Mouse (Mus musculus) MN1 (cell line): ENCODE measurements around the gene Trim30c.
"Not testable (repeated sequence)": the region's sequence is repeated elsewhere in the genome, so short reads cannot be mapped to it uniquely, and the experiment has no call there.

ENCODE experiments used
- DNase-seq: peaks from one replicate; pipeline ENCODE4 v3.0.0-alpha.2; 2016; ENCODE audit warnings: low spot score

The Trim30c gene

DNA sequence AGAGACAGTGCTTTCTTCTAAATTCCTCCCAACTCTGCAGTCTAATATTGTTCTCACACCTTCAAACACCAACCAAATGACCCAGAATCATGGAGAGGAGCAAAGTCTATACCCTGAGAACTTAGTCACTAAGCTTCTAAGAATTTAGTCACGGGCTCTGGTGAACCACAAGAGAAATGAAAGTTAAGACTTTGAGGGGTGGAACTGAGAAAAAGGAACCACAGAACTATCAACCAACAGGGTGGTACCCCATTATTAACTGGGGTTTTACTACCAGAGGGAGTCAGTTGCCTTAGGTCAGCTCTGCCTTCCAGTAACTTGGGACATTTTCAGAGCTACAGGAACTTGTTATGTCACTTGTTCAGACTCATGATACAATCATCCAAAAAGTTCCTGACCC is at the start of gene Trim30c:
TSS of gene Trim30c (minus strand) at position 140 of the 400 bp plus-strand sequence.
- no peak for DNase-seq

DNA sequence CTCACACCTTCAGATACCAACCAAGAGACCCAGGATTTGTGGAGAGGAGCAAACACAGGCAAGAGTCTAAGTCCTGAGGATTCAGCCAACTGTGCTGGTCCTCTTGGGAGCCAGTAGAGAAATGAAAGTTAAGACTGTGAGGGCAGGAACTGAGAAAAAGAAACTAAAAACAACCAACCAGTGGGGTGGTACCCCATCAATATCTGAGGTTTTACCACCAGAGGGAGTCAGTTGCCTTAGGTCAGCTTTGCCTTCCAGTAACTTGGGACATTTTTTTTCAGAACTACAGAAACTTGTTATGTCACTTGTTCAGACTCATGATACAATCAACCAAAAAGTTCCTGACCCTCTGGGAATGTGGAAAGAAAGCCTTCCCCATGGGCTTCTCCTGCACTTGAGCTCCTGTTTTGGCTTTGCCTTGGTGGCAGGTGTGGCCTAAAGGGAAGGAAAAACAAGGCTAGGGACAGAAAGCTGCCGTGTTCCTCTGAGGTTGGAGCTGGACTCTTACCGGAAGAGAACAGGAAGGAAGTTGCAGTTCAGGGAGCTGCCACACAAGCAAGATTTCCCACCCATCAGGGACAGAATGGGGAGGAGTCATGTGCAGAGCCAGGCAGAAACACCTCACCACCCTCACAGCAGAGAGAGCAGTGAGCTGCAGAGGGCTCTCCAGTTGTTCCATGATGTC is 45.5 kb upstream of the Trim30c start:
- DNase-seq: no peak

DNA sequence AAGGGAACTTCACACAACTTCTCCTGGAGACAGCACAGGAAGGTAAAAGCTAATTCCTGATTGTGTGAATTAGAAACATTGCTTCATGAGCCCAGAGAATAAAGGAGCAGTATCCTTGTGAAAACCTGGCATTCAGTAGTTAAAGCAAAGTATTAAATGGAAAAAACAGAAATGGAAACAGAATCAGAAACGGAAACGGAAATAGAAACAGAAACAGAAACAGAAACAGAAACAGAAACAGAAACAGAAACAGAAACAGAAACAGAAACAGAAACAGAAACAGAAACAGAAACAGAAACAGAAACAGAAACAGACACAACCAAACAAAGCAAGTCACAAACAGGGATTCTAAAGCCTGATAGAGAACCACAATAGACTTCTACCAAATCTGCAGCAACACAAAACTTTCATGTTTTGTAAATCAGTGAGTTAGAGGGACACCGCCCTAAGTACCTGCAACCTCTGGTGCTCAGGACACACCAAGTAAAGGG is 3.9 kb upstream of the Trim30c start:
- no peak for DNase-seq

GRCm38 (mm10) chr7:104401140-104401539 is 503 bp upstream of the Trim30c start:
- no peak for DNase-seq

DNA sequence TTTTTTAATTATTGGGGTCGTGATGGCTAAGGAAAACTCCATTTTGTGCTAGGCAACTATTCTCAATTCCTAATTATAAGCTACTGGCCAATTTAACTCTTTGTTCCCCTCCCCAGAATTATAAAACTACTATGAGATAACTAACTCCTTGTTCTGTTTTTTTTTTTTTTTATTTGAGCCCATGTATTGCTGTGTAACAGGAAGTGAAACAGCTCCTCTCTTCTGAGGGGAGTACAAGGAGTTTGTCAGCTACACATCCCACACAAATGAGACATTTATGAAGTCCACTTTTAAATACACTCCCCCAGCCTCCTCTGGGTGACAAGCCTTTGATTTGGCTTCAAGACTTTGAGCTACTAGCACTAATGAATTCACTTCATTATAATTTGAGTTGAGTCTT is 2.1 kb downstream of the Trim30c start:
- no peak for DNase-seq

DNA sequence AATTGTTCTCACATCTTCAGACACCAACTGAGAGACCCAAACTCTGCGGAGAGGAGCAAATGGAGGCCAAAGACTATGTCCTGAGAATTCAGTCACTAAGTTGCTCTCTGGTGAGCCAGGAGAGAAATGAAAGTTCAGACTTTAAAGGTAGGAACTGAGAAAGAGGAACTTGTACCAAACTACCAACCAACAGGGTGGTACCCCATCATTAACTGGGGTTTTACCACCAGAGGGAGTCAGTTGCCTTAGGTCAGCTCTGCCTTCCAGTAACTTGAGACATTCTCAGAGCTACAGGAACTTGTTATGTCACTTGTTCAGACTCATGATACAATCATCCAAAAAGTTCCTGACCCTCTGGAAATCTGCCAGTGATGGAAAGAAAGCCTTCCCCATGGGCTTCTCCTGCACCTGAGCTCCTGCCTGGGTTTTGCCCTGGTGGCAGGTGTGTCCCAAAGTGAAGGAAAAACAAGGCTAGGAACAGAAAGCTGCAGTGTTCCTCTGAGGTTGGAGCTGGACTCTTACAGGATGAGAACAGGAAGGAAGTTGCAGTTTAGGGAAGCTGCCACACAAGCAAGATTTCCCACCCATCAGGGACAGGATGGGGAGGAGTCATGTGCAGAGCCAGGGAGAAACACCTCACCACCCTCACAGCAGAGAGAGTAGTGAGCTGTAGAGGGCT is 30.8 kb downstream of the Trim30c start, which contains the start of gene Trim30b:
TSS of gene Trim30b (minus strand) at position 149 of the 679 bp plus-strand sequence.
- DNase-seq: no peak

- DNase-seq: no peak
These were observed 34.3 kb downstream of the Trim30c start for GRCm38 (mm10) chr7:104366339-104366738.

DNA sequence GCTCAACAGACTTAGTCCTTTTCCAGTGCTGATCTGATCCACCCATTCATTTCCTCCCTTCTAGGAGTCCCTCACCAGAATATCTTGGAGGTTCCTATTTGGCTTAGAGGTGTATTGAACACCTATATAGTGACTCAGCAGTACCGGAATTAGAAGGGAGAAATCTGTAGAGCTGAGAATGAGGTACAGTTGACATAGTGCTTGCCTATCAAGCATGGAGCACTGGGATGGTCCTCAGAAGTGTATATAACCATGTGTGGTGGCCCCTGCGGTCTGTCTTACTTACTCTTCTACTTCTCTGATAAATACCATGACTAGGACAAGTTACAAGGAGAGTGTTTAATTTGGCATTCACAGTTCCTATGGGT is 47.1 kb downstream of the Trim30c start:
- DNase-seq: no peak

- DNase-seq: no peak
These were observed 47.7 kb downstream of the Trim30c start, which contains the start of gene Trim12c for GRCm38 (mm10) chr7:104352717-104353599. Gene Trim12c, minus strand, starts transcription at chr7:104353362.

DNA sequence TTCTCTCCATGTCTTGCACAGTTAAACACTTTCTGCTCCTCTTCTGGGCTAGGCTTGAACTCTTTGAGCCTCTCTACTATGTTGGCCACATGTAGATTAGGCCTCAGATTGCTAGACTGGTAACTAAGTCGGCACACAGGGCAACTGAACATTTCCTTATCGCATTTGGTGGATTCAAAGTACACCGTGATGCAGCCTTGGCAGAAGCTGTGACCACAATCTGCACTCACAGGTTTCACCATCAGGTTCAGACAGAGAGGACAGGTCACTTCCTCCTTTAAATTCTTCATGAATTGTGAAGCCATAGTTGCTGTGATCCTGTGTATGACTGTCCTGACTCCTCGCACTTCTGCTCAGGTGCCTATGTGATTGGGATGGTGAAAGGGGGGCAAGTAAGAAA is 52.6 kb downstream of the Trim30c start:
- not testable (repeated sequence) for DNase-seq

- not testable (repeated sequence) for DNase-seq
These were observed 59.9 kb downstream of the Trim30c start for GRCm38 (mm10) chr7:104340744-104341143.

GRCm38 (mm10) chr7:104335547-104335946 is 65.1 kb downstream of the Trim30c start:
- DNase-seq: not testable (repeated sequence)
